Mouse (Mus musculus) common myeloid progenitor, adult 5-6 weeks (primary cell): ENCODE results near the gene Zfp131. TPM values are rescaled to one million over a fixed set of nuclear protein-coding genes. Genes with fewer than 3 reads are reported as not detected.
A peak's percentile ranks its signal among the peaks of the same experiment; 100 is the strongest.
"Not testable (repeated sequence)": the region's sequence is repeated elsewhere in the genome, so short reads cannot be mapped to it uniquely, and the experiment has no call there.

ENCODE experiments used
- ATAC-seq: replicated peaks from 2 replicates; pipeline ENCODE4 v1.8.0; 2016; ENCODE audit warnings: low read depth, mild to moderate bottlenecking, moderate TSS enrichment, inconsistent platforms; ENCODE audit not compliant: poor library complexity, severe bottlenecking
- total RNA-seq: library from RNA; stranded (forward); fragments of 200-1000, 187-1606 nt; gene quantifications from 2 replicates; pipeline ENCODE4 v1.2.3, GENCODE M21; 2017

Zfp131 gene
- total RNA-seq: 51.6 and 74.2 TPM in 2 replicates

DNA sequence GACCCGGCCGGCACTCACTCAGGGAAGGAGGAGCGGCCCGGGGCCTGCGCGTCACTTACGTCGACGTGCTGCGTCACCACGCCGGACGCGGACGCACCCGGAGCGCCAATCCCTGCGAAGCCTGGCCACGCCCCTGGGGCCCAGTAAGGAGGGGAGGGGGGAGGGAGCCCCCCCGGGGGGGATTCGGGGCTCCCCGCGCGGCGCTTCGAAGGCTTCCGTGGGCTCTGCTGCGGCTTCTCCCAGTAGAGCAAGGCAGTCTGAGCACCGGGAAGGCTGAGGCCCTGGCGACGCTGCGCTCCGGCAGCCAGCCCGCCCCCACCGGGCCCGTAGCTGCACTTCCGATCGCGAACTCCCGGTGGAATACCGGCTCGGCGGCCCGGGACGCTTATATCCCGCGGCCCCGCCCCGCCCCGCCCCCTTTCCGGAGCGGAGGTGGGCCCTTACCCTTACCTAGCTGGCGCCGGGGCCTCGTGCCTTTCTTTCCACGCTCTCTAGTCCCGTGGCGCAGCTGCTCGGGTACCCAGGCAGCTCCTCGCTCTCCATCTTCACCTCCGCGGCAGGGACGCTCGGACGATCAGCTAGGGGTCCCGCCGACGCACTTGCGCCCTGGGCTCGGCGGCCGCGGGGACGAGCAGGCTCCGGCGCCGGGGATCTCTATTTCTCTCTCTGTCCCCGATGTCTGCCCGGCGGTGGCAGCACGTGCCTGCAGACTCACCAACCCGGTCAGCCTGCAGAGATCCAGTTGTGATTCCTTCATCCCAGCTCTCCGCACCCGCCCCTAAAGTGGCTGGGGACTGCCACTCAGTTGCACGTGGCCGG lies at the start of gene Zfp131:
Gene Zfp131 (minus strand): TSS at position 129 of the 819 bp plus-strand sequence.
- peak; percentile 84 for ATAC-seq

GRCm38 (mm10) chr13:119839982-119840381 lies 49.3 kb upstream of the Zfp131 start:
- not testable (repeated sequence) for ATAC-seq

GRCm38 (mm10) chr13:119837719-119838337 lies 47.1 kb upstream of the Zfp131 start:
- ATAC-seq: peak; percentile 61

DNA sequence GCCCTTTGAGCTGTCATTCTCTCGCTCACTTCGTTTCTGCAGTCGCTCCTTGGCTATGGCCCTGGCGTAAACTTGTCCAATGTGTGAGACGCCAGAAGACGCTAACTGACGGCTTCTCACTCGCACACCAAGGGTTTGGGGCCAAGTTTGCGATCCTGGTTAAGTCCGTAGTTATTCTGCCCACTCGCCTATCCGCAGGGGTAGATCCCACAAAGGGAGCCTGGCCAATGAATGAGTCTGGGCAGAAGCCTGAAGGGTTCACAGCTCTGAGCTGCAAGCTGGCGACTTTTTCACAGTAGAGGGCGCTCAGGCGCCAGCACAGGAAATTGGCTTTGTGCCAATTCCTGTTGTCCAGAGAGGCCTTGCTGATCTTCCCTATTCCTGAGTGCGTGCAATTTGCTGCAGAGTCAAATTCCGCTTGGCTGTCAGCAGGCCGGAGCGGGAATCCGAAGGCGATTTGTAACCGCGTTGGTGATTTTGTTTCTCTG lies 45.7 kb upstream of the Zfp131 start:
- peak; percentile 41 for ATAC-seq

DNA sequence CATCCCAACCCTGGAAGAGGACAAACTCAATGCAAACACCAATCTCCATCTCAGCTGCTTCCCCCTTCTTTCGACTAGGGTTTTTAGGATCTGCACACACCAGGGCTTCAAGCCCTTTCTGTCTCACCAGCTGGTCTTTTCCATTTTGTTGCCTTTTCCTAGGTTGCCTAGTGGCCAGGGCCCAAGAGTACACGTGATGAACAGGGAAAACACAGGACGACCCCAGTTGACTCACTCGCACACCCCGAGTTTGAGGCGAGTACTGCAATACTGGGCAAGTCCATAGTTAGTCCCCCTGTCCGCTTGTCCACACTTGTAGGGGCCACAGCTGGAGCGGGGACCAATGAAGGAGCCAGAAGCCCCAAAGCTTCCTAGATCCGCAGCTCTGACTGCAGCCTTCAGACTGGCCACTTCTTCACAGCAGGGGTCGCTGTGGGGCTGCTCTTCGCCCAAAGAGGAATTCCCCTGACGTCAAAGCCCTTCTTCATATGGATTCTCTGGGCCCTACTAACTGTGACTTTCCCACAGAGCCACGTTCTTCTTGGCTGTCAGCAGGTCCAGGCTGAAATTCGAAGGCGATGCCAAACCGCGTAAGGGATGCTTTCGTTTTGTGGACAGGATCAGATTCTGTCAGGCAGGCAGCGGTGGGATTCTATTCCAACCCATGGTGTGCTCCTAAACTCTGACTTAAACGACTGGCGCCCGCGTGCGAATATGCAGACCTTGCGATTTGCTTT lies 44.8 kb upstream of the Zfp131 start, which contains the start of gene D13Ertd608e:
Gene D13Ertd608e (plus strand): TSS at position 687 of the 737 bp plus-strand sequence.
- ATAC-seq: peak; percentile 75

- ATAC-seq: not testable (repeated sequence)
Observed at GRCm38 (mm10) chr13:119830116-119830515, 39.4 kb upstream of the Zfp131 start, which contains the start of gene AF067063. Gene AF067063 (minus strand): TSS chr13:119830216.

- 0 out of 2 replicates have a peak, but pooled peaks have one; percentile 42 for ATAC-seq
Observed at GRCm38 (mm10) chr13:119817579-119818206, 27.0 kb upstream of the Zfp131 start.

GRCm38 (mm10) chr13:119816798-119817197 lies 26.1 kb upstream of the Zfp131 start:
- no peak for ATAC-seq

DNA sequence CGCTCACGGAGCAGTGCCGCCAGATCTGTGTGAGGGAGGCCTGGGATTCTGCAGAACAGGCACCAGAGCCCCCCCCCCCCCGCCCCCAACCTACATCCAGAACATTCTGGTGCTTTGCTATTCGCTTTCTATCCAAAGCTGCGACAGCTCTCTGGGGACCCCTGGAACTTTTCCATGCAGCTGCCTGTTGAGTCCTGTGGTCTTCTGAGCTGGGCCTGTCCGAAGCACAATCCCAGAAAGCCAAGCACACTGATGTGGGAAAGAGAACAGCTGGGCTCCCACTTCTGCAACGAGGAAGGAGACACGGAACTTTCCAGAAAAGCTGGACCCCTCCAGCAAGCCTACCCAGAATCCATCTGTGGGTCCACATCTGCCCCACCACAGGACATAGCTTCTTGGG lies 19.3 kb upstream of the Zfp131 start:
- no peak for ATAC-seq

GRCm38 (mm10) chr13:119808937-119809336 lies 18.2 kb upstream of the Zfp131 start:
- ATAC-seq: peak; percentile 80

DNA sequence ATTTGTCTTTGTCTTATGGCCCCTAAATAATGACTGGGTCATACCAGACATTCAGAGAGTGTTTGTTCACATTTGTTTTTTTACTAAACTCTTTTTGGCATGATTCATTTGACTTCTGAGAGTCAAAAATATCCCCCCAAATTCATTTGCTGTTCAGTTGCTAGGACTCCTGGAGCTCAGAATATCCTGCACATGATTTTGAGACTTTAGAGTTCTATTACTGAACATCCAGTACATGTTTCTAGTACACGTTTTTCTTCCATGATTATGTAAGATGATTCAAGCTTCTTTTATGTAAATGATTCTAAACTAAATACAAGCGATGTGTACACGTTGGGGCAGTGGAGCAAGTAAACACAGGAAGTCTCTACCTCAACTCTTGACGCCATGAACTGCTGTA lies 7.0 kb upstream of the Zfp131 start:
- ATAC-seq: no peak

GRCm38 (mm10) chr13:119792791-119793404 lies 2.2 kb upstream of the Zfp131 start:
- ATAC-seq: no peak

GRCm38 (mm10) chr13:119791580-119792135 lies 969 bp upstream of the Zfp131 start:
- no peak for ATAC-seq

- ATAC-seq: peak; percentile 57
Observed at GRCm38 (mm10) chr13:119789851-119790717, 605 bp downstream of the Zfp131 start.

DNA sequence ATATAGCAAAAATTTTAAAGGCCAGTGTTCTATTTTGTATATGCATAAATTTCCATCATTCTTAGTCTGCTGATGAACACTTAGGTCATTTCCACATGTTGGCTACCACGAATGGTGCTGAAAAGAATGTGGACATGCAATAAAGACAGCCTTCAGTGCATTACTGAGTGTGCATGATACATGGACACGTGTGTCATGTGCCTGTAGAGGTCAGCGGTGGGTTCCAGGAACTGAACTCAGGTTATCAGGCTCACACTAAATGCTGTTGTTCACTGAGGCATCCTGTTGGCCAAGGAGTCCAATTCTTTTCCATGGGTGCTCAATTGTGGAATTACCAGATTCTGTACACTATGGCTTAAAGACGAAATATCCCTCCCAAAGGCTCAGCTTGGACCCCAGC lies 7.1 kb downstream of the Zfp131 start:
- ATAC-seq: peak; percentile 62; the same call in 1 of the 2 replicates

DNA sequence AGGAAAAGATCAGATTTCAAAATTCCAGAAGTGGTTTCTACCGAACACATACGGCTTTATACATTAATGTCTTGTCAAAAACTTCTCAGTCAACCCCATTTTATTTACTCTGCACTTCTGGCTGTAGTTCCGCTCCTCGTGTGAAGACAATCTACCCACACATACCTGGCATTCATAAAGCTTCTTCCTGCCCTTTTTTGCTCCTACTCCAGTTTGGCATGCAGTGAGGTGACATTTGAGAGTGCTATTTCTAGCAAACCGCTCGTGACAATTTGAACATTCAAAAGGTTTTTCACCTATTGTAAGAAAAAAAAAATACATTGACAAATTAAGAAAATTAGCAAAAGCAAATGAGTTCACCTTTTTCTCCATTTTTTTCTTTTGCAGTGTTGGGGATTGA lies 22.1 kb downstream of the Zfp131 start:
- ATAC-seq: no peak

DNA sequence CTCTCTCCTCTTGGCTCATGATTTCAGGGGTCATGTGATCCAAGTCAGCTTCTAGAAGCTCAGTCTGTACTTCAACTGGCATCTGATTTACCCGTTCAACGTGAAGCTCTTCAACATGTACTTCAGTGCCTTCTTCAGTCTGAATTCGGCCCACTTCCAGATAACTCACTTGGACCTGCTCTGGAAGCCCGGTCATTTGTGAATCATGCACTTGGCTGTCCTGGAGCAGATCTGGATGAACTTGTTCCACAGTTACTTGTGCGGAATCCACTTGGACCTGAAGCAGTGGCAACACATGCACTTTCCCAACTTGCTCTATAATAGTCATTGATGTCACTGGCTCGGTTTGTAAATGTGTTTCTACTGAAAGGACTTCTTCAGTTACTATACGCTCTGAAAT lies 24.2 kb downstream of the Zfp131 start:
- ATAC-seq: no peak

- no peak for ATAC-seq
Observed at GRCm38 (mm10) chr13:119756831-119757230, 33.9 kb downstream of the Zfp131 start.
